Mouse (Mus musculus): ENCODE data around the gene Kcnip3.

Kcnip3 gene

GRCm38 (mm10) chr2:127518273-127518672 is 3.6 kb downstream of the Kcnip3 start:
- no peak for DNase-seq (ENCODE audit: extremely low read depth, low read depth)

- DNase-seq (ENCODE audit: extremely low read depth, low read depth) = no peak
Measured at GRCm38 (mm10) chr2:127517081-127517480, 4.8 kb downstream of the Kcnip3 start.

- DNase-seq (ENCODE audit: extremely low read depth, low read depth) = no peak
Measured at GRCm38 (mm10) chr2:127514380-127515124, 7.3 kb downstream of the Kcnip3 start.

GRCm38 (mm10) chr2:127513244-127513643 is 8.7 kb downstream of the Kcnip3 start:
- DNase-seq (ENCODE audit: extremely low read depth, low read depth) = no peak

GRCm38 (mm10) chr2:127511426-127511825 is 10.5 kb downstream of the Kcnip3 start:
- no peak for DNase-seq (ENCODE audit: extremely low read depth, low read depth)

GRCm38 (mm10) chr2:127507967-127508660 is 13.8 kb downstream of the Kcnip3 start:
- no peak for DNase-seq (ENCODE audit: extremely low read depth, low read depth)

- peak; percentile 36 for DNase-seq (ENCODE audit: extremely low read depth, low read depth)
Measured at GRCm38 (mm10) chr2:127507077-127507774, 14.7 kb downstream of the Kcnip3 start.

- no peak for DNase-seq (ENCODE audit: extremely low read depth, low read depth)
Measured at GRCm38 (mm10) chr2:127506131-127506632, 15.7 kb downstream of the Kcnip3 start.

GRCm38 (mm10) chr2:127505196-127505595 is 16.7 kb downstream of the Kcnip3 start:
- no peak for DNase-seq (ENCODE audit: extremely low read depth, low read depth)

GRCm38 (mm10) chr2:127503751-127504549 is 17.9 kb downstream of the Kcnip3 start:
- DNase-seq (ENCODE audit: extremely low read depth, low read depth) = no peak

GRCm38 (mm10) chr2:127501061-127501460 is 20.8 kb downstream of the Kcnip3 start:
- DNase-seq (ENCODE audit: extremely low read depth, low read depth) = no peak

GRCm38 (mm10) chr2:127498750-127499149 is 23.1 kb downstream of the Kcnip3 start:
- no peak for DNase-seq (ENCODE audit: extremely low read depth, low read depth)

GRCm38 (mm10) chr2:127496321-127496720 is 25.6 kb downstream of the Kcnip3 start:
- no peak for DNase-seq (ENCODE audit: extremely low read depth, low read depth)

- no peak for DNase-seq (ENCODE audit: extremely low read depth, low read depth)
Measured at GRCm38 (mm10) chr2:127484476-127485170, 37.3 kb downstream of the Kcnip3 start.

- peak; percentile 40 for DNase-seq (ENCODE audit: extremely low read depth, low read depth)
Measured at GRCm38 (mm10) chr2:127483001-127483400, 38.9 kb downstream of the Kcnip3 start.

GRCm38 (mm10) chr2:127482533-127482911 is 39.4 kb downstream of the Kcnip3 start:
- peak; percentile 60 for DNase-seq (ENCODE audit: extremely low read depth, low read depth)

- no peak for DNase-seq (ENCODE audit: extremely low read depth, low read depth)
Measured at GRCm38 (mm10) chr2:127481841-127482532, 39.9 kb downstream of the Kcnip3 start.

GRCm38 (mm10) chr2:127479763-127480162 is 42.1 kb downstream of the Kcnip3 start:
- no peak for DNase-seq (ENCODE audit: extremely low read depth, low read depth)

GRCm38 (mm10) chr2:127479210-127479609 is 42.7 kb downstream of the Kcnip3 start:
- no peak for DNase-seq (ENCODE audit: extremely low read depth, low read depth)

- DNase-seq (ENCODE audit: extremely low read depth, low read depth) = no peak
Measured at GRCm38 (mm10) chr2:127472279-127472678, 49.6 kb downstream of the Kcnip3 start.

Measured in MEL-GATA-1-ER (cell line).